Mouse (Mus musculus) brain, embryonic 18.5 days (tissue): ENCODE data around the gene 6820408C15Rik.

Experiments
- DNase-seq: peaks from one replicate; pipeline ENCODE4 v3.0.0-alpha.2; 2012; ENCODE audit warnings: low read depth, low spot score

The 6820408C15Rik gene

DNA sequence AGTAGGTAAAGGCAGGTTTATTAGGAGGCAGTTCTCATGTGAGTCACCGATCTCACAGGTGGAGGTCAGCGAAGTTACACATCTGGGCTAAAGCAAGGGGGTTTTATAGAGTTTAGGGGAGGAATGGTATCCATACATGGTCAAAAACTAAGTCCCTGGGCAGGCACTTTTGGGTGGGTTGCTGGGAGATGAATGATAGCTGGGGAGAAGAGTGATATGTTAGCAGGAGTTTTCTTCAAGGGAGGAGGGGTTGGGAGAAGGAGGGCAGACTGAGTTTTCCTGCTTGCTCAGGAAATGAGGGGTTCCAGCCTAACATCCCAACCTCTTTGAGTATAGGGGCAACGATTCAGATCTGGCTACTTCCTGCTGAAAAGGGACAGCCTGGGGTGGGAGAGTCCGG, at the start of gene 6820408C15Rik:
Gene 6820408C15Rik, plus strand, starts transcription at position 301 of the 400 bp plus-strand sequence.
- no peak for DNase-seq

GRCm38 (mm10) chr2:152367917-152368316, 47.5 kb upstream of the 6820408C15Rik start:
- DNase-seq = no peak

DNA sequence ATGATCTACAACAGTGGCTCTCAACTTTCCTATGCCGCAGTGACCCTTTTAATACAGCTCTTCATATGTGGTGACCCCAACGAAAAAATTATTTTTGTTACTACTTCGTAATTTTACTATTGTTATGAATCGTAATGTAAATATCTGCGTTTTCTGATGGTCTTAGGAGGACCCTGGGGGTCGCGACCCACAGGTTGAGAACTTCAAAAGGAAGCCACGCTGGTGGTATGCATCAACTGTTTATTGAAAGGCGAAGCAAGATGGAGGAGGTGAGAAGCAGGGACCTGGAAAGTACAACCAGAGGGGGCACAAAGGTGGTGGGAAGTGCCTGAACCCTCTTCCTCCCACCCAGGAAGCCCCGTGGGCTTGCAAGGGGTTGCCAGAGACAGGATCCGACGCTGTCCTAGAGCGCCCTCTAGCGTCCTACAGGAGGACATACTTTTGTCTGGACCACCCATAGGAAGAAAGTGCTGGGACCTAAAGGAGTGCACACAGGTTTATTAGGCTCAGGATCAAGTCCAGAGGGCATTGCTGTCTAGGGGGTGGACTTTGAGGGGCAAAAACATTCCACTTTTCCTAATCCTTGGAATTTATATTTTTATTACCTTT, 46.8 kb upstream of the 6820408C15Rik start:
- no peak for DNase-seq

- DNase-seq = no peak
Measured at GRCm38 (mm10) chr2:152372104-152372503, 43.3 kb upstream of the 6820408C15Rik start.

GRCm38 (mm10) chr2:152372661-152373060, 42.7 kb upstream of the 6820408C15Rik start:
- DNase-seq = no peak

DNA sequence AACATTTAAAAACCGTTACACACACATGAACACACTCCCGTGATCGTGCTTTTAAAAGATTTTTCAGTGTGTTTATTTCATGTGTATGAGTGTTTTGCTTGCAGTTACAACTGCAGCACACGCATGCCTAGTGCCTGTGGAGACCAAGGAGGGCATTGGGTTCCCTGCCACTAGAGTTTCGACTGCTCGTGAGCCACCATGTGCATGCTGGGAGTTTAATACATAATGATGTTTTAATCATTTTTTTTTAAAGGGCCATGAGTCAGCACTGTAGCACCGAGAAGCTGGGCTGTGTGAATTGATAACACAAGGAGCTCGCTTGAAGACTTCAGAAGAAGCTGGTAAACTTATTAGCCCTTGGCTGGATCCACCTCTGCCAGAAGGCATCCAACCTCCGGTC, 41.8 kb upstream of the 6820408C15Rik start:
- no peak for DNase-seq

DNA sequence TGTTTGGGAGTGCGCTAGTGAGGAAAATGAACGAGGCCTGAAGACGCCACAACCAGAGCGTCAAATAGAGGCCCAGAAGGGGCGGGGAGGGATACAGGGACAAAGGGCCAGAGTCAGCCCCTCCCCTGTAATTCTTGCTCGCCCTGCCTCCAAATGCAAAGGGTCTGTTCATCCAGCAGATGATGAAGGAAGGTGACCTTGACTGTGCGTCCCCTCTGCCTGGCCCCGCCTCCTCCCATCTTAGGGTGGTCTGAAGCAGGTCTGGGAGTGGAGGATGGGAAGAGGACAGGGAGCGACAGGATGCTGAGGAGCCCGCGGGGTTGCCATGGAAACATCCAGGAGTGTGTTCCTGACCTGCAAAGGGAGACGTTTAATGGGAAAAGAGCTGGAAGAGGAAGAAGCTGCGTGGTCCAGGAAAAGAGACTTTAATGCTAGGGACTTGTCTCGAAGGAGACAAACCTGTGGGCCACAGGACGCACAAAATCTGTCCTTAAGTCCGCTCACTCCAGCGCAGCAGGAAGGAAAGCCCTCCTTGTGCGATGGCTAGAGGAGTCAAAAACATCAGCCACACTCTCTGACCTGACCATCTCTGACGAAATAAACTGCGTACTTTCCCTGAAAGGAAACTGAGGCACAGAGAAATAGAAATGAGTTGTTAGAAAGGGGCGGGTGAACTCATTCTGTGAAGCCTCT, 39.6 kb upstream of the 6820408C15Rik start:
- no peak for DNase-seq

GRCm38 (mm10) chr2:152376345-152376741, 39.0 kb upstream of the 6820408C15Rik start, which contains the start of gene Nrsn2:
Gene Nrsn2 (minus strand): TSS chr2:152376638.
- DNase-seq = no peak

DNA sequence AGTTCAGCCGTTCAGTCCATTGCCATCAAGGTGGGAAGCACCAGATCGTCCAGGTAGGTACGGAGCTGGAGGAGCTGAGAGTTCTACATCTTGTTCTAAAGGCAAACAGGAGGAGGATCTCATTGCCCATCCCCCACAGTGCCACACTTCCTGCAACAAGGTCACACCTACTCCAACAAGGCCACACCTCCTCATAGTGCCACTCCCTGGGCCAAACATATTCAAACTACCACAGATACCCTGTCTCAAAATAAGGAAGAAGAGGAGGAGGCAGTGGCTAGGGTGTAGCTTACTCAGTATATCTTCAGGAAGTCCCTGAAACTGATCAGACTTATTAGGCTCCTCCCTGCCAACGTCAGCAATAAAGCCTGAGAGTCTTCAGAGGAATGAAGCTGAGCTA, 31.2 kb upstream of the 6820408C15Rik start:
- no peak for DNase-seq

DNA sequence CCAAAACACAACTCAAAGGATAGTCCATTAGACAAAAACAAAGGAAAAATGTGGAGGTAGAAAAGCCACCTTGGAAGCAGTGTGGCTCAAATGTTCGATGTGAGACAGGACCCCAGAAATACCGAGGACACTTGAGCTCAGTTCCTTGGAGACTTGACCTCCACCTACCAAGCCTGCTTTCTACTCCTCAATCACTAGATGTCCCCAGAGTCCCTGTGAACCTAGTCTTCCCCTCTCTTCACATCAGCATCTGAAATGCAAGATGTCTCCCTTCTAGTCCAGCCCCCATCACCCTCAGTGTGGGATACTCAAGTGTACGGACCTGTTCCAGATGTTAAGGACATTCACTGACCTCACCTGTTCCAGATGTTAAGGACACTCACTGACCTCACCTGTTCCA, 22.6 kb upstream of the 6820408C15Rik start:
- DNase-seq = no peak

DNA sequence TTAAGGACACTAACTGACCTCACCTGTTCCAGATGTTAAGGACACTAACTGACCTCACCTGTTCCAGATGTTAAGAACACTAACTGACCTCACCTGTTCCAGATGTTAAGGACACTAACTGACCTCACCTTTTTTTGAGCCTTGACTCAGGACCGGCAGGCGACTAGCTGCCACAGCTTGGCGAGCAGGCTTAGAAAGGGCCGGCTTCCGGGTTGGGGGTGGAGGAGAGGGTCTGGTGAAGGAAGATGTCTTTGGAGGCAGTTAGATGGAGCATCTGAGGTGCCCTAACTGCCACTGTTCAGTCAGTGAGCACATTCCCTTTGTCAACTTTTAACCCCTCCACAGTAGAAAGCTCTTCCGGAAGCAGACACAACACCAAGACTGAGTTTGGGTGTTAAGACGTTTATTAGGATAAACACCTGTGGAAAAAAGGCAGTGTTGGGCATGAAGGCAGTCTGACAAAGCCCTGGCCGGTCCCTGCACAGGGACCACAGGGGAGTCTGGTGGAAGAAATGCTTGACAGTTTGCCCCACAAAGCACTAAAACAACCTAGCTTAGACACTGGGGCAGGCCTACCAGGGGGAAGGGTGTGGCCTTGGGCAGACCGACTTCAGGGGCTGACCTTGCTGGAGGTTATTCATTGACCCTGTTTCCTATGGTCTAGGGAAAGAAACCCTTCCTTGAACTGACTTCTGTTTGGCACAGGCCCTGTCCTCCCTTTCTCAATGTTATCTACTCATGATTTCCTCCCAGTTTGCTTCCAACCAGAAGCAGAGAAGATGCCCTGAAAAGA, 22.0 kb upstream of the 6820408C15Rik start:
- no peak for DNase-seq

- DNase-seq = no peak
Measured at GRCm38 (mm10) chr2:152395271-152395920, 20.0 kb upstream of the 6820408C15Rik start.

DNA sequence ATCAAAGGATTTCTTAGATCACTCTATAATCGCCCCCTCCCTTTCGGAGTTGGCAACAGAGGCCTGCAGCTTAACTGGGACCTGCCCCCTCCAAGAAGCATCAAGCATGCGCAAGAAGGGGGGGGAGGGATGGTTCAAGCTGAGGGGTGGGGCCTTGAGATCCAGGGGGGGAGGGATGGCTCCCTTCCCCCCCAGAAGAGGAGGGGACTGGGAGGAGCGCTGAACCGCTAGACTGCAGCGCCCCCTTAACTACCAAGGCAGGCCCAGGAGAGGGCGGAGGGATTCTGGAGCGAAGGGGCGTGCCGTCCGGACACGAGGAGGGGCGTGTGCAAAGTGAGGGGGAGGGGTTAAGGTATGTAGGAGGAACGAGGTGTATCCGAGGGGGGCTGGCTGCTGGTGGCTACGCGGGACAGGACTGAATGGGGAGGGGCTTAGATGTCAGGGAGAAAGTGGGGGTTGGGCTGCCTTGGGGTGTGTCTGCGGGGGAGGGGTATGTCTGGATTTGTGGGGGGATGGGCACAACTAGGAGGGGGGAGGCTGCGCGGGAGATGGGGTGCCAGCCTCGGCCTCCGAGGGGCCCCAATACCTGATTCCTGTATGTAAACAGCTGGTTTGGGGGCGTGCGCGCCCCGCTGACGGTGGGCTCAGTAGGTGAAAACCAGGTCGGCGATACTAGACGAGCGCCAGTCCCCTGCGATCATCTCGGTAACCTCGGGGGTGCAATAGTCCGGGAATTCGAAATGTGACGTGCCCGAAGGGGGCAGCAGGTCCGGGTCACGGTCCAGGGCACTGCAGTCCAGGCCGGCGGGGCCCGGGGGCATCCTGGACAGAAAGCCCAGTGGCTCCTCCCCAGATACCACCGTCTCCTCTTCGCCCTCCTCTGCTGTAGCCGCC, 19.0 kb upstream of the 6820408C15Rik start:
- peak; percentile 96 for DNase-seq

DNA sequence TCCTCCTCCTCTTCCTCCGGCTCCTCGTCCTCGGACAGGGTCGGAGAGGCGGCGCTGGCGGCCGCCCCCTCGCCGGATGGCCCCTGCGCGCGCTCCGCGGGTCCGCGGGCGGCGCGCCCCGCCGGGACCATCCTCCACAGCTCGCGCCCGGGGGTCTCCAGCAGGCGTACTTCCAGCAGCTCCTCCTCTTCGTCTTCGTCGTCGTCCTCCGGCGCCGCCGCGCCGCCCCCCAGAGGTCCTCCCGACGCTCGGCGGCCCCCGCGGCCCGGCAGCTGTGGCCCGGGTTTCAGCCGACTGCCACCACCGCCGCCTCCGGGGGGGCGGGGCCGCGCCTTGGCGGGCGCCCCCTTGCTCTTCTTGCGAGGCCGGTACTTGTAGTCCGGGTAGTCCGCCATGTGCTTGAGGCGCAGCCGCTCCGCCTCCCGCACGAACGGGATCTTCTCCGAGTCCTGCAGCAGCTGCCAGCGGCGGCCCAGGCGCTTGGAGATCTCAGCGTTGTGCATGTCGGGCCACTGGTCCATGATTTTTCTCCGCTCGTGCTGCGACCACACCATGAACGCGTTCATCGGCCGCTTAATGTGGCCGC, 18.3 kb upstream of the 6820408C15Rik start:
- no peak for DNase-seq

GRCm38 (mm10) chr2:152397680-152398435, 17.5 kb upstream of the 6820408C15Rik start, which contains the start of gene Sox12:
Gene Sox12 (minus strand): TSS chr2:152398063.
- peak; percentile 92 for DNase-seq

- peak; percentile 82 for DNase-seq
Measured at GRCm38 (mm10) chr2:152398691-152399090, 16.7 kb upstream of the 6820408C15Rik start.

DNA sequence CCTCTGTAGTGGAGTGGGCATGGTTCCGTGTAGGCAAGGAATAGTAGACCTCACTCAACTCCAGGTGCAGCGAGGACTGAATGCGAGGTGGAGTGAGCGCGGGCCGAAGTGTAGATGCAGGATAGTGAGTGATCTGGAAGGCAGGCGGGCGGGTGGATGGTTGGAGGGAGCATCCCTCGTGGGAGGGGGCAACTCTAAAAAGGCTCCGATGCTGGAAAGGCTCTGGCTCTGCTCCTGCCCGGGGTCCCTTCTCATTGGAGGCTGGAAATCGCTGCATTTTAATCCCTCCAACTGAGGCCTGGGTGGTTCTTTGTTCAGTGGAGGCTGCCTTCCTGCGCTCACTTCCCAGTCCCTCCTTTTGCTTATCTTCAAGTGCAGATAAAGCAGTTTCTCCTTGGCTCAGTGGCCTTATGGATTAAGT, 16.3 kb upstream of the 6820408C15Rik start:
- DNase-seq = no peak

DNA sequence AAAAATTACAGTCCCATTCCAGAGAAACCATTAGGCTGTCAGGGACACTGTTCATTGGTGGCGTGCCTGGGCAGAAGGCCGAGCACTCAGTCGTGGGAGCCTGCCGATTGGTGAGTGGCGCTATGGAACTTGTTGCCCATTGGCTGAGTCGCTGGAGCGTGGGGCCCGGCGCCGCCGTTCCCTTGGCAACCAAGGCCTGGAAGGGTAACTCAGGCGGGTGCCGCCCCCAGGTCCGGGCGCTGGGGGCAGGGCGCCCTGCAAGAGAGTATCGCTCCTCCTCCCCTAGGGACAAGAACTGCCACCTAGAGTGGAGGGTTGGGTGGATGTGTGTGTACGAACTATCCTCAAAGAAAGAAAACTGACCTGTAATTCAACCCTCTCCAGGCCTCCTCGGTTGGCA, 9.3 kb upstream of the 6820408C15Rik start:
- peak; percentile 86 for DNase-seq

GRCm38 (mm10) chr2:152409781-152410180, 5.6 kb upstream of the 6820408C15Rik start:
- DNase-seq = no peak

DNA sequence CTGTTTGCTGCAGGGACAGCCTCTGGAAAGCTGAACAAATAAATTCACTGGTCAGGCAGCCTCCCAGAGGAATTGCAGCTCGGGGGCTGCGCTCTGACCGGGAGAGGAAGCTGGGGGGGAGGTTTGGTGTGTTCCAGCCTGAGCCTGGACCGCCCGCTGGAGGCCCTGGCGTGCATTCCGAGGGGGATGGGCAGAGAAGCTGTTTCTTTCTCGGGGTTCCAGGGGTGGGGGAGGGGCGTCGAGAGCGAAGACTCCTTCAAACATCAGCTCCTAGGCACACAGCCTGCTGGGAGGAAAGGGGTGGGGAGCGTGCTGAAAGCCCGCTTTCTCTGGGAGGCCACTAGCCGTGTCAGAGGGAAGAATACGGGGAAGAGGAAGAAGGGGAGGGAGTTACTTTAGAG, 4.4 kb upstream of the 6820408C15Rik start:
- no peak for DNase-seq
